Mouse (Mus musculus) lung, postnatal 0 days (tissue): Measurements from ENCODE around the gene Dppa1. TPM values are rescaled to one million over a fixed set of nuclear protein-coding genes. Genes with fewer than 3 reads are reported as not detected.
A peak's percentile ranks its signal among the peaks of the same experiment; 100 is the strongest.
"Not testable (repeated sequence)": the region's sequence is repeated elsewhere in the genome, so short reads cannot be mapped to it uniquely, and the experiment has no call there.

Experiments
- ATAC-seq: fragments of 200-750 bp; cut with Nextera tagmentation; 2 replicates; pipeline ENCODE4 v1.8.0; 2017; ENCODE audit warnings: moderate library complexity
- DNase-seq: peaks from one replicate; pipeline ENCODE4 v3.0.0-alpha.2; 2016; ENCODE audit warnings: low spot score
- H3K27ac ChIP-seq: fragments of 300-500 bp; sonication (generic); 2 replicates; pipeline ENCODE4 v1.5.1; 2014; ENCODE audit warnings: antibody characterized with exemption, mild to moderate bottlenecking, low read length, mixed read lengths
- H3K27me3 ChIP-seq: fragments of 300-500 bp; sonication (generic); replicated peaks from 2 replicates; pipeline ENCODE4 v1.6.1; 2014; ENCODE audit warnings: low read length, mixed read lengths; ENCODE audit not compliant: insufficient read depth
- H3K36me3 ChIP-seq: fragments of 300-500 bp; sonication (generic); 2 replicates; pipeline ENCODE4 v1.6.1; 2014; ENCODE audit warnings: low read length, mixed read lengths; ENCODE audit not compliant: insufficient read depth
- H3K4me1 ChIP-seq: fragments of 300-500 bp; sonication (generic); 2 replicates; pipeline ENCODE4 v1.6.1; 2014; ENCODE audit warnings: antibody characterized with exemption, low read depth, low read length, mixed read lengths; ENCODE audit not compliant: insufficient read depth
- H3K4me2 ChIP-seq: fragments of 300-500 bp; sonication (generic); replicated peaks from 2 replicates; pipeline ENCODE4 v1.6.1; 2014; ENCODE audit warnings: low read depth, mild to moderate bottlenecking, low read length, moderate library complexity, mixed read lengths
- H3K4me3 ChIP-seq: fragments of 300-500 bp; sonication (generic); 2 replicates; pipeline ENCODE4 v1.5.1; 2014; ENCODE audit warnings: low read depth, low read length
- H3K9ac ChIP-seq: fragments of 300-500 bp; sonication (generic); replicated peaks from 2 replicates; pipeline ENCODE4 v1.6.1; 2014; ENCODE audit warnings: low read depth, mild to moderate bottlenecking
- H3K9me3 ChIP-seq: fragments of 300-500 bp; sonication (generic); 2 replicates; pipeline ENCODE4 v1.6.1; 2016; ENCODE audit warnings: low read length, mixed read lengths
- CTCF ChIP-seq: IDR thresholded peaks from 2 replicates; pipeline ENCODE4 v1.5.1; 2016; ENCODE audit warnings: antibody characterized with exemption, mild to moderate bottlenecking
- EP300 ChIP-seq: IDR thresholded peaks from 2 replicates; pipeline ENCODE4 v1.6.1; 2016; ENCODE audit warnings: antibody characterized with exemption, mild to moderate bottlenecking, control low read depth
- WGBS: fragments of 180-500 bp; shearing (Covaris S2); extraction: QIAGEN DNeasy Blood & Tissue Kit; methylation state at CpG from one replicate; pipeline ENCODE4 v1.1.7; 2014; 5-methylcytosine and 5-hydroxymethylcytosine counted together
- polyA plus RNA-seq: library from polyadenylated mRNA; unstranded; fragments of >200 nt; fragmentation: Nextera tagmentation; extraction: Ambion mirVana; gene quantifications from 2 replicates; pipeline ENCODE4 v1.2.1, GENCODE M21; 2015

Gene Dppa1
- polyA plus RNA-seq, 1 experiment from 2014 or later: not detected

DNA sequence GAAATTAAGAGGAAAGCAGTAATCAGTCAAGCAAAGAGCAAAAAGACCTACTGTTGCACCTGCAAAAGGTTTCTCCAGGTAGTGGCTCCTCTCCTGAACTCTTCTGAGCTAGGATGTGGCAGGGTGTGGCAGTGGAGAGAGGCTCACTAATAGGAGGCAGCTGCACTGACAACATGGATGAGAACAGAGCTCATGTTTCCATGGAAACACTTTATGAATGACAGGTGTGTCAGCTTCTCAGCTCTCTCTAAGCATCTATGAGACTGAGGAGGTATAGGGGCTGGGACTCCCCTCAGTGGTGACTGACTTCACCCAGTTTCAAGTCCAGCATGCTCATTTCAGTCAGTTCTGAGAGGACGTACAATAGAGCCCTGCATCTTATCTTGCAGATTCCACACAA is 15.8 kb upstream of the Dppa1 start:
- Histone ChIP-seq H3K27me3 (no peaks in the 10 kb centered on the region), H3K9ac (no peak overlapping the region), H3K9me3 (no peaks in the 10 kb centered on the region), H3K4me3 (no peak overlapping the region), H3K4me2 (no peak overlapping the region), H3K36me3 (no peaks in the 10 kb centered on the region), H3K4me1 (no peaks in the 10 kb centered on the region), H3K27ac (no peak overlapping the region)
- no peak for TF ChIP-seq EP300
- TF ChIP-seq CTCF: no peak
- WGBS: 58% methylated on average over 1 of the region's 1 CpGs
- ATAC-seq (no peak), DNase-seq (no peak)

DNA sequence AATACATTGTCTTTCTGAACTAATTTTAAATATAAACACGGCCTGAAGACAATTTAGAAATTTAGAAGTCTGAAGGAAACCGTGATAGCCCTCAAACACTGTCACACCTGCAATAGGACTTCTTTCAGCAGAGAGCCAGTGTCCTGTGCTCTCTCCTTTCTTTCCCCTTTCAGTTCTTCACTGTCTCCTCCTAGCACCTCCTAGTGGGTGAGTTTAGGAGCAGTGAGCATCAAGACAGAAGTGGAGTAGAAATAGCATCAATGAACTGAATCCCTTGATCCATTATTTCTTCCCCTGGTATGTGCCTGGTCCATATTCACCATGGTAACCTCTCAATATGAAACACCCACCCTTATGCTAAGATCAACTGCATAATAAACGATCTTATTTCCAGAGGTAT is 7.5 kb upstream of the Dppa1 start:
- Histone ChIP-seq H3K27ac (no peak overlapping the region), H3K36me3 (no peaks in the 10 kb centered on the region), H3K4me1 (no peaks in the 10 kb centered on the region), H3K9me3 (no peaks in the 10 kb centered on the region), H3K4me3 (no peak overlapping the region), H3K4me2 (no peak overlapping the region), H3K27me3 (no peaks in the 10 kb centered on the region), H3K9ac (no peak overlapping the region)
- 63% methylated on average over 3 of the region's 3 CpGs for WGBS
- TF ChIP-seq EP300 (no peak), CTCF (no peak)
- DNase-seq (no peak), ATAC-seq (no peak)

DNA sequence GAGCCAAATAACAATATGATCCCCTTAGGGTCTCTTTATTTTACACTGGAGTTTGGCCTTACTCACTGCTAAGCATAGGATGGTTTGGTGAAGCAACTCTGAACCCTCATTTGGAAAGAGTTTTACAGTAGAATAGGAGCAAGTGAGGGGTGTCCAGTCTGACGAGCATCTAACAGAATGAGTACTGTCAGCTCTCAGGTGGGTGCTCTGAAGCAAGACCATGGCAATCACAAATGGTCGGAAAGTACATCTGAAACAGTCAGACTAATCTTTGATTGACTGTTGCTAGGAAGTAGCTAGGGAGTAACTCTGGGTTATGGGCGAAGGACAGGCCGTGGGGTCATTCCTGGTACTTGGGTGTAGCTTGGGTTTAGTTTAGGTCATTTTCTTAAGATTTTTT is 6.5 kb upstream of the Dppa1 start:
- ATAC-seq, H3K4me2 ChIP-seq, H3K27me3 ChIP-seq, H3K36me3 ChIP-seq, H3K4me3 ChIP-seq, DNase-seq, H3K9ac ChIP-seq, H3K9me3 ChIP-seq, H3K4me1 ChIP-seq, H3K27ac ChIP-seq: not testable (repeated sequence)
- 79% methylated on average over 4 of the region's 4 CpGs for WGBS

DNA sequence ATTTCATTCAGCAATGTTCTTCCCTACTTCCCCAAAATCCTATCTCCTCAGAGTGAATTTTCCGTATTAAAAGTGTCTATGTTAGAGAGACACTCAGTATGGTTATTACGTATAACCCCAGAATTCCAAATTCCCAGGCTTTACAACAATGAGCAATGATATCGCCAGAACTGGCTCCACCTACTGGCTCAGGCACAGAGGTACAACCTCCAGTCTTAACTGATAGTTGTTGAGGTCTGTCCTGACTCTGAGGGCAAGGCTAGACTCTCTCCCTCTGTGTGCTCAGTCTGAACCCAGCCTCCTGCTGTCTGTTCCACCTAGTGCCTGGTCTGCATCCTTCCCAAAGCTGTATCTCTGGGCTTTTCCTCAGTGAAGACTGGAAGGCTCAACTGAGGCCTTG is 2.6 kb upstream of the Dppa1 start:
- no peak overlapping the region for H3K4me3 ChIP-seq
- H3K36me3 ChIP-seq: no peaks in the 10 kb centered on the region
- H3K4me1 ChIP-seq: no peaks in the 10 kb centered on the region
- DNase-seq (peak; percentile 53), ATAC-seq (no peak)
- TF ChIP-seq EP300: no peak
- TF ChIP-seq CTCF: peak; percentile 72
- H3K27ac ChIP-seq: no peak overlapping the region
- no peak overlapping the region for H3K4me2 ChIP-seq
- H3K27me3 ChIP-seq: no peaks in the 10 kb centered on the region
- 24% methylated on average over 3 of the region's 3 CpGs for WGBS
- no peak overlapping the region for H3K9ac ChIP-seq
- no peaks in the 10 kb centered on the region for H3K9me3 ChIP-seq

DNA sequence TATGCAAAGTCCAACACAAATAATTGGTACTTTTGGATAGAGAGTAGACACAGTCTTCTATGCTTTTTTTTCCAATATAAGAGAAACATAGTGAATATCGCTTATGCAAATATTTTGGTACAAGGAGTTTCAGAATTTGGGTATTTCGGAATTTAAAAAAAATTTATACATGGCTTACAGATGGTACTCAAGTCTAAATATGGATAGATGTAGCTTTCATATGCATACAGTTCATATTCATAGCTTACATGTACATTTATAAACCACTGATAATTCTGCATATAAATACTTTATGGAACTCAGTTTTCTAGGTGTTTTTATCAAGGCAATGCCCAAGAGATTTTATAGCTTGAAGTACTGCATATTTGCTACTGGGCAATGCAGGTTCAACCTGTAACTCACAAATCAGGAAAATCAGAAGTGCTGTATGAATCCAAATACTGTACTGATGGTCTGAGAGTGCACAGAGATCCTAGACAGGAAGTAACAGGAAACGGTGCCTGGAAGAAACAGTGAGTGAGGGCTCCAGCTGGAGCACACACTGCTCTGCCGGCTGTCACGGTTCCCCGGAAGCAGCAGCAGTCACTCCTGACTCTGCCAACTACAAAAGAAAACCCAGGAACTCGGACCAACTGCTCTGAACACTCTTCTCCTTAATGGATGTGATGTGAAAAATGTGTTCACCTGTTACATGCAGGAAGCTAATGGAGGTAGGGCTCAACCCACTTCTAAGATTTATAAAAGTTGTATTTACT is 8.5 kb downstream of the Dppa1 start:
- WGBS: 49% methylated on average over 7 of the region's 7 CpGs
- ATAC-seq: no peak
- H3K36me3 ChIP-seq: no peaks in the 10 kb centered on the region
- no peak overlapping the region for H3K4me3 ChIP-seq
- no peak overlapping the region for H3K9ac ChIP-seq
- no peak overlapping the region for H3K27ac ChIP-seq
- H3K9me3 ChIP-seq: no peaks in the 10 kb centered on the region
- TF ChIP-seq EP300 (no peak), CTCF (no peak)
- no peak for DNase-seq
- no peaks in the 10 kb centered on the region for H3K27me3 ChIP-seq
- H3K4me1 ChIP-seq: no peaks in the 10 kb centered on the region
- H3K4me2 ChIP-seq: no peak overlapping the region

DNA sequence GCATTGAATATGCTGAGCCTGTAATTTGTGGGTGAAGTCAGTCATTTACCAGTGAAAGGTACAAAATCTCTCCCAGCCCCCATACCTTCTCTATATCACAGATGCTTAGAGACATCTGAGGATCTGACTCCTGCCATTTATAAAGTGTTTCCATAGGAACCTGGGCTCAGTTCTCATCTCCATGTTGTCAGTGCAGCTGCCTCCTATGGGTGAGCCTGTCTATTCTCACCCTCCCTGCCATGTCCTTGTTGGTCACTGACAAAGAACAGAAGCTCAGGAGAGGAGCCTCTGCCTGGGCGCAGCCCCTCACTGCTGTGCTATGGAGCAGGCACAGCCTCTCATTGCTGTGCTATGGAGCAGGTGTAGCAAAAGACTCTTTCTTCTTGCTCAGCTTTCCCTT is 9.1 kb downstream of the Dppa1 start:
- H3K9me3 ChIP-seq: no peaks in the 10 kb centered on the region
- no peak overlapping the region for H3K4me3 ChIP-seq
- no peaks in the 10 kb centered on the region for H3K27me3 ChIP-seq
- H3K4me2 ChIP-seq: no peak overlapping the region
- TF ChIP-seq EP300: no peak
- TF ChIP-seq CTCF: no peak
- no peak for ATAC-seq
- H3K27ac ChIP-seq: no peak overlapping the region
- 87% methylated on average over 1 of the region's 1 CpGs for WGBS
- no peaks in the 10 kb centered on the region for H3K36me3 ChIP-seq
- no peaks in the 10 kb centered on the region for H3K4me1 ChIP-seq
- no peak for DNase-seq
- H3K9ac ChIP-seq: no peak overlapping the region

DNA sequence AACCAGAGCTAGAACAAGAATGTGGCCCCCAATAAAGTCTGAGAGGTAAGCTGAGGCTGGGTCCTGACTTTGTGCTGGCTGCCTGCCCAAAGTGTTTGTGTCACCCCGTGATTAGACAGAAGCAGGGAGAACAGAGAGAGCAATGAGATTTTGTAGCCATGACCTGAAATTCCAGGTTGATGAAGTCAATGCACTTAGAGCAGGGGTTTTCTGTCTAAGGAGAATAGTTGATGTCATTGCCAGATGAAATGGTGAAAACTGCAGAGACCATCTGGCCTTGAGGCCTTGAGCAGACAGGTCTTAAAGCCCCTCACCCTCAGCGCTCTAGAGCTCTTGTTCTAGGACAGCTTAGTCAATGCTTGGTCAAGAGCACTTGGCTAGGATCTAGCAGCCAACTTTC is 36.6 kb downstream of the Dppa1 start:
- no peak for TF ChIP-seq CTCF
- ATAC-seq (no peak), DNase-seq (no peak)
- no peaks in the 10 kb centered on the region for H3K36me3 ChIP-seq
- H3K27ac ChIP-seq: no peak overlapping the region
- H3K9ac ChIP-seq: no peak overlapping the region
- no peaks in the 10 kb centered on the region for H3K27me3 ChIP-seq
- no peak overlapping the region for H3K4me2 ChIP-seq
- H3K4me3 ChIP-seq: no peak overlapping the region
- whole genome bisulfite sequencing: 79% methylated on average over 2 of the region's 2 CpGs
- H3K9me3 ChIP-seq: no peaks in the 10 kb centered on the region
- no peaks in the 10 kb centered on the region for H3K4me1 ChIP-seq
